Mouse (Mus musculus): ENCODE results near the gene Fer1l4. TPM values are rescaled to one million over a fixed set of nuclear protein-coding genes. Genes with fewer than 3 reads are reported as not detected.

Gene Fer1l4
- polyA plus RNA-seq, 1 experiment from 2014 or later = not detected

DNA sequence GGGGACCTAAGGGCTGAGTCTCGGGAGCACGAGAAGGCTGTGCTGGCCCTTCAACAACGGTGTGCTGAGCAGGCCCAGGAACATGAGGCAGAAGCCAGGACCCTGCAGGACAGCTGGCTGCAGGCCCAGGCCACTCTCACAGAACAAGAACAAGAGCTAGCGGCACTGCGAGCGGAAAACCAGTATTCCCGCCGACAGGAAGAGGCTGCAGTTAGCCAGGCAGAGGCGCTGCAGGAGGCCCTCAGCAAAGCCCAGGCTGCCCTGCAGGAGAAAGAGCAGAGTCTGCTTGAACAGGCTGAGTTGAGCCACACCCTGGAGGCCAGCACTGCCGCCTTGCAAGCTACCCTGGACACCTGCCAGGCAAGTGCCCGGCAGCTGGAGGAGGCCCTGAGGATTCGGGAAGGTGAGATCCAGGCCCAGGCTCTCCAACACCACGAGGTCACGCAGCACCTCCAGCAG lies 60.9 kb downstream of the Fer1l4 start:
- no peaks in the 10 kb centered on the region for H3K4me1 ChIP-seq
- no peak overlapping the region for H3K27ac ChIP-seq (replicated peaks)
- ATAC-seq (ENCODE audit: low FRiP score, low read depth) = no peak
- H3K4me3 ChIP-seq = no peak overlapping the region
- 87% methylated on average over 14 of the region's 14 CpGs for WGBS
- no peak overlapping the region for H3K4me2 ChIP-seq (replicated peaks)
- H3K27me3 ChIP-seq = no peaks in the 10 kb centered on the region
- H3K9ac ChIP-seq (replicated peaks) = no peak overlapping the region
- no peaks in the 10 kb centered on the region for H3K9me3 ChIP-seq
- peaks cover 100% of the 10 kb centered on the region for H3K36me3 ChIP-seq

DNA sequence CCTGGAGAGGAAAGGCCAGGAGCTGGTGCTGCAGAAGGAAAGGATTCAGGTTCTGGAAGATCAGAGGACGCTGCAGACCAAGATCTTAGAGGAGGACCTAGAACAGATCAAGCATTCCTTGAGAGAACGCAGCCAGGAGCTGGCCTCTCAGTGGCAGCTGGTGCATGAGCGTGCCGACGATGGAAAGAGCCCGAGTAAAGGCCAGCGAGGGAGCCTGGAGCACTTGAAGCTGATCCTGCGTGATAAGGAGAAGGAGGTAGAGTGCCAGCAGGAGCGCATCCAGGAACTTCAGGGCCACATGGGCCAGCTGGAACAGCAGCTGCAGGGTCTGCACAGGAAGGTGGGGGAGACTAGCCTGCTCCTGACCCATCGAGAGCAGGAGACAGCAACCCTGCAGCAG lies 61.6 kb downstream of the Fer1l4 start:
- no peak overlapping the region for H3K27ac ChIP-seq (replicated peaks)
- 97% methylated on average over 10 of the region's 10 CpGs for WGBS
- no peak overlapping the region for H3K4me2 ChIP-seq (replicated peaks)
- H3K9me3 ChIP-seq = no peaks in the 10 kb centered on the region
- H3K4me1 ChIP-seq = no peaks in the 10 kb centered on the region
- ATAC-seq (ENCODE audit: low FRiP score, low read depth) = no peak
- H3K9ac ChIP-seq (replicated peaks) = no peak overlapping the region
- no peak overlapping the region for H3K4me3 ChIP-seq
- H3K36me3 ChIP-seq = peaks cover 100% of the 10 kb centered on the region
- H3K27me3 ChIP-seq = no peaks in the 10 kb centered on the region

DNA sequence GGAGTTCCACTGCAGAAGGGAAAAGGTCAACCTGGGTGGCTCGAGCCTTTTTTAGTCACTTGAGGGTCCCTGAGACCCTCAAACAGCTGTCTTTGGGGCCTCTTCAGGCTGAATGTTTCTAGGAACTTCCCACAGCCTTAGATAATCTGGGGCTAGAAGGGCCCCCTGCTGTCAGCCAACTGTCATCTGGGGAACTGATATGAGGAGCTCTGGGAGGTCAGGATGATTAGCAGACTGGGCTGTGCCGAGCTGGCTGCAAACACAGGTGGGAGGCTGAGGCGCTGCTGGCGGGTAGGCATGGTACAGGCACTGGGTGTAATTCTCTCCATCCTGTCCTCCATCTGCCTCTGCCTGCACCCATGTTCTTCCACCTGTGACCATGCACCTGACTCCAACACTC lies 63.7 kb downstream of the Fer1l4 start:
- no peak overlapping the region for H3K4me3 ChIP-seq
- H3K9me3 ChIP-seq = no peaks in the 10 kb centered on the region
- H3K4me2 ChIP-seq (replicated peaks) = no peak overlapping the region
- 82% methylated on average over 4 of the region's 4 CpGs for WGBS
- no peaks in the 10 kb centered on the region for H3K27me3 ChIP-seq
- H3K9ac ChIP-seq (replicated peaks) = no peak overlapping the region
- ATAC-seq (ENCODE audit: low FRiP score, low read depth) = no peak
- H3K4me1 ChIP-seq = no peaks in the 10 kb centered on the region
- H3K36me3 ChIP-seq = peaks cover 100% of the 10 kb centered on the region
- H3K27ac ChIP-seq (replicated peaks) = no peak overlapping the region

DNA sequence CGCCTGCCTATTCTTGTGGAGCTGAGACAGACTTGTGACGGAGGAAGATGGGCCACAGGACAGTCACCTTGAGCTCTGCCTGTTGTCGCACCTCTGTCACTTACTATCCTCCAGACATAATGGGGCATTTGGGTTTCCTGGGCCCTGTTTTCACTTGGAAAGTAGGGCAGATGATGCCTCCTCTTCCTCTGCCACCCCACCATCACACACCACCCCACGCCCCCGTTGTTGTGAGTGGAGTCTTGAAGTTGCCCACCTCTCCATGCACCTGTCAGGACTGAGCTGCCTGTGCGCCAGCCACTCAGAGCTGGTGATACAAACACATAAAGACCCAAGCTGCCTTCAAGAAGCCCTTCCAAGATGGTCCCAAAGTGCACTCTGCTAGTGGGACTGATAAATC lies 65.6 kb downstream of the Fer1l4 start:
- peaks cover 100% of the 10 kb centered on the region for H3K36me3 ChIP-seq

DNA sequence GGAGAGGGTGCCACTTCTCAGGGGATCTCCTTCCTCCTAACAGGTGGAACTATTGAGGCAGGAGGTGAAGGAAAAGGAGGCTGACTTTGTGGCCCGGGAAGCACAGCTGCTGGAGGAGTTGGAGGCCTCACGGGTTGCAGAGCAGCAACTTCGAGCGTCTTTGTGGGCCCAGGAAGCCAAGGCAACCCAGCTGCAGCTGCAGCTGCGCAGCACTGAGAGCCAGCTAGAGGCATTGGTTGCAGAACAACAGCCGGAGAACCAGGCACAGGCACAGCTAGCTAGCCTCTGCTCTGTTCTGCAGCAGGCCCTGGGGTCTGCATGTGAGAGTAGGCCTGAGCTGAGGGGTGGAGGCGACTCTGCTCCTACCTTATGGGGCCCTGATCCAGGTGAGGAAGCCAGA lies 67.0 kb downstream of the Fer1l4 start:
- Histone ChIP-seq H3K9ac (replicated peaks) (no peak overlapping the region), H3K4me3 (no peak overlapping the region), H3K36me3 (peaks cover 99% of the 10 kb centered on the region), H3K9me3 (no peaks in the 10 kb centered on the region), H3K27me3 (no peaks in the 10 kb centered on the region), H3K4me2 (replicated peaks) (no peak overlapping the region), H3K4me1 (no peaks in the 10 kb centered on the region), H3K27ac (replicated peaks) (no peak overlapping the region)
- ATAC-seq (ENCODE audit: low FRiP score, low read depth) = no peak
- 92% methylated on average over 7 of the region's 7 CpGs for WGBS

More for the DNA sequence above, 65.6 kb downstream of the Fer1l4 start:
- Histone ChIP-seq H3K9ac (replicated peaks) (no peak overlapping the region), H3K27ac (replicated peaks) (no peak overlapping the region), H3K4me1 (no peaks in the 10 kb centered on the region), H3K4me3 (no peak overlapping the region), H3K4me2 (replicated peaks) (no peak overlapping the region), H3K9me3 (no peaks in the 10 kb centered on the region), H3K27me3 (no peaks in the 10 kb centered on the region)
- WGBS = 97% methylated on average over 6 of the region's 6 CpGs
- ATAC-seq (ENCODE audit: low FRiP score, low read depth) = no peak

DNA sequence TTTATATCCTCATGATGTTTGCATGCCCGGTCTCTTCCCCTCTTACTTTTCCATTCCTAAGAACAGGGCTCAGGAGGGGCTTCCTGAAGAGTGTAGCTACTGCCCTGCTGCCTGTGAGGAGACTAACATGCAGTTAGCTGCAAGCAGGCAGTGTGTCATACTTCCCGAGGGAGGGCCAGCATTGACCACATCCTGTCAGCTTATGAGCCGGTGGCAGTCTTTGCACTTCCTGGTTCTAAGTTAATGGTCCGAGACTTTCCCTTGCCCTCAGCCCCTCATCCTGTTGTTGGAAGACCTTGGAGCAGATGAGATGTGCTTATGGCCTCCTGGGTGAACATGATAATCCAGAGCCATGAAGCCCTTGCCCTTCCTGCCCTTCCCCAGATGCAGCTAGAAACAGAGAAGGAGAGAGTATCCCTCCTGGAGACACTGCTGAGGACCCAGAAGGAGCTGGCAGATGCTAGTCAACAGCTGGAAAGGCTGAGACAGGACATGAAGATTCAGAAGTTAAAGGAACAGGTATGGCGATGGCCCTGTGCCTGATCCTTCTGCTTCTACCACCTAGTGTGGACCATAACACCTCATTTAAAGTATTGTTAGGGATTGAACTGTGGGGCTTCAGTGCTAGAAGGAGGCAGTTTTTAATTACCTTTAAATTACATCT lies 73.3 kb downstream of the Fer1l4 start:
- H3K27ac ChIP-seq (replicated peaks) = no peak overlapping the region
- H3K27me3 ChIP-seq = no peaks in the 10 kb centered on the region
- no peak overlapping the region for H3K4me3 ChIP-seq
- no peak overlapping the region for H3K9ac ChIP-seq (replicated peaks)
- H3K36me3 ChIP-seq = peaks cover 86% of the 10 kb centered on the region
- ATAC-seq (ENCODE audit: low FRiP score, low read depth) = no peak
- WGBS = 89% methylated on average over 5 of the region's 5 CpGs
- no peaks in the 10 kb centered on the region for H3K4me1 ChIP-seq
- H3K9me3 ChIP-seq = no peaks in the 10 kb centered on the region
- no peak overlapping the region for H3K4me2 ChIP-seq (replicated peaks)

DNA sequence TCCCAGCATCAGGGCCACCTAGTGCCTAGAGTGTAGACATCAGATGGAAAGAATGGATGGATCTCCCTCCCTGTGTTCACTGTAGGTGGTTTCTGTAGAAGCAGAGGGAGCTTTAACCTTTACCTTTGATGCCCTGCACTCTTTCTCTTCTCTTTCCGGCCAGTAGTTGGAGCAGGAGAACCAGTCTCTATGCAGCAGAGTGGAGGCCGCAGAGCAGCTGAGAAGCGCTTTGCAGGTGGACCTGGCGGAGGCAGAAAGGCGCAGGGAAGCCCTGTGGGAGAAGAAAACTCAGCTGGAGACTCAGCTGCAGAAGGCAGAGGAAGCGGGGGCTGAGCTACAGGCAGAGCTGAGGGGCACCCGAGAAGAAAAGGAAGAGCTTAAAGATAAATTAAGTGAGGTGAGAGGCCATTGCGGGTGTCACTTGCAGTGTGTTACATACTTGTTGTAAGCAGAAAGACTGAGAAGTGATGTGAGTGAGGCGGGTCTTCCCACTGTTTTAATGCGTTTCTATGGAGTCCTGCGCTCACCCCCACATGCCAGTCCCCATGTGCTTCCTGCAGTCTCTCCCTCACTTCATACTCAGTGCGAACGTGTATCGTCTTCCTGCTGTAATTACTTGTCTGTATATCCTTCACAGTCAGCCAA lies 78.5 kb downstream of the Fer1l4 start:
- H3K36me3 ChIP-seq = peaks cover 83% of the 10 kb centered on the region
- H3K9me3 ChIP-seq = no peaks in the 10 kb centered on the region
- H3K27me3 ChIP-seq = no peaks in the 10 kb centered on the region
- no peaks in the 10 kb centered on the region for H3K4me1 ChIP-seq
- WGBS = 81% methylated on average over 14 of the region's 14 CpGs
- no peak for ATAC-seq (ENCODE audit: low FRiP score, low read depth)
- H3K4me3 ChIP-seq = no peak overlapping the region
- H3K4me2 ChIP-seq (replicated peaks) = no peak overlapping the region
- H3K27ac ChIP-seq (replicated peaks) = no peak overlapping the region
- no peak overlapping the region for H3K9ac ChIP-seq (replicated peaks)

DNA sequence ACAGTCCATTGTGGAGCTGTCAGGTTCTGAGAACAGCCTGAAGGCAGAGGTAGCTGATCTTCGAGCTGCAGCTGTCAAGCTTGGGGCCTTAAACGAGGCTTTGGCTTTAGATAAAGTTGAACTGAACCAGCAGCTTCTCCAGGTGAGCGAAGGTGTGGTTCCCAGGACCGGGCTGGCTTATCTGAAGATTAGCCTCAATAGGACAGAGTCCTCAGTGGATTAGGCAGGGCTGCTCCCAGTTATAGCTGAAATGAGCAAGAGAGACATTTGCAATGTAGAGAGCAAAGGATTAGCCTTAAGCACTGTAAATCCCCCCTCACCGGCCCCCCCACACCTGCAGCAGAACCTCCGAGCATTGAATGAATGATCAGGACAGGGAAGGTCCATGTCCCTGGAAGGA lies 79.4 kb downstream of the Fer1l4 start:
- no peak for ATAC-seq (ENCODE audit: low FRiP score, low read depth)
- WGBS = 82% methylated on average over 6 of the region's 6 CpGs
- no peaks in the 10 kb centered on the region for H3K27me3 ChIP-seq
- H3K4me1 ChIP-seq = no peaks in the 10 kb centered on the region
- no peak overlapping the region for H3K9ac ChIP-seq (replicated peaks)
- no peak overlapping the region for H3K4me2 ChIP-seq (replicated peaks)
- no peak overlapping the region for H3K27ac ChIP-seq (replicated peaks)
- H3K36me3 ChIP-seq = peaks cover 87% of the 10 kb centered on the region
- no peak overlapping the region for H3K4me3 ChIP-seq
- H3K9me3 ChIP-seq = no peaks in the 10 kb centered on the region

Other genes starting within 250 kb of the Fer1l4 start
- 14.4 and 14.7 TPM in 2 replicates for gene BC029722, start 233.5 kb downstream of the Fer1l4 start, polyA plus RNA-seq (2016; fragmentation: Nextera tagmentation; extraction: Ambion mirVana)
- gene Eif6, start 226.0 kb downstream of the Fer1l4 start, polyA plus RNA-seq (2016; fragmentation: Nextera tagmentation; extraction: Ambion mirVana) = 165 and 179 TPM in 2 replicates
- gene Fam83c, start 218.1 kb downstream of the Fer1l4 start, polyA plus RNA-seq (2016; fragmentation: Nextera tagmentation; extraction: Ambion mirVana) = 0.26 and 0.47 TPM in 2 replicates
- 73.7 and 87.6 TPM in 2 replicates for gene Uqcc1, start 122.6 kb downstream of the Fer1l4 start, polyA plus RNA-seq (2016; fragmentation: Nextera tagmentation; extraction: Ambion mirVana)
- not detected in 2 replicates for gene Gm15557, start 112.2 kb downstream of the Fer1l4 start, polyA plus RNA-seq (2016; fragmentation: Nextera tagmentation; extraction: Ambion mirVana)
- 0.59 and 1.0 TPM in 2 replicates for gene Gdf5, start 107.6 kb downstream of the Fer1l4 start, polyA plus RNA-seq (2016; fragmentation: Nextera tagmentation; extraction: Ambion mirVana)
- gene Cep250, start 96.5 kb downstream of the Fer1l4 start, polyA plus RNA-seq (2016; fragmentation: Nextera tagmentation; extraction: Ambion mirVana) = 26.3 and 27.3 TPM in 2 replicates
- 1.2 and 1.9 TPM in 2 replicates for gene 6430550D23Rik, start 45.0 kb downstream of the Fer1l4 start, polyA plus RNA-seq (2016; fragmentation: Nextera tagmentation; extraction: Ambion mirVana)
- 220 and 236 TPM in 2 replicates for gene Ergic3, start 44.9 kb downstream of the Fer1l4 start, polyA plus RNA-seq (2016; fragmentation: Nextera tagmentation; extraction: Ambion mirVana)
- gene Spag4, start 12.2 kb upstream of the Fer1l4 start, polyA plus RNA-seq (2016; fragmentation: Nextera tagmentation; extraction: Ambion mirVana) = 8.6 and 8.9 TPM in 2 replicates
- gene Cpne1, start 59.0 kb upstream of the Fer1l4 start, polyA plus RNA-seq (2016; fragmentation: Nextera tagmentation; extraction: Ambion mirVana) = 53.2 and 55.5 TPM in 2 replicates
- 47.4 and 49.5 TPM in 2 replicates for gene Rbm12, start 59.0 kb upstream of the Fer1l4 start, polyA plus RNA-seq (2016; fragmentation: Nextera tagmentation; extraction: Ambion mirVana)
- 24.0 and 33.3 TPM in 2 replicates for gene Gm28036, start 74.1 kb upstream of the Fer1l4 start, polyA plus RNA-seq (2016; fragmentation: Nextera tagmentation; extraction: Ambion mirVana)
- gene Romo1, start 91.1 kb upstream of the Fer1l4 start, polyA plus RNA-seq (2016; fragmentation: Nextera tagmentation; extraction: Ambion mirVana) = 422 and 434 TPM in 2 replicates
- 32.1 and 32.7 TPM in 2 replicates for gene Nfs1, start 91.2 kb upstream of the Fer1l4 start, polyA plus RNA-seq (2016; fragmentation: Nextera tagmentation; extraction: Ambion mirVana)
- 697 and 698 TPM in 2 replicates for gene Rbm39, start 127.3 kb upstream of the Fer1l4 start, polyA plus RNA-seq (2016; fragmentation: Nextera tagmentation; extraction: Ambion mirVana)
- gene Phf20, start 143.5 kb upstream of the Fer1l4 start, polyA plus RNA-seq (2016; fragmentation: Nextera tagmentation; extraction: Ambion mirVana) = 91.8 and 96.6 TPM in 2 replicates